Mouse (Mus musculus) hindbrain, embryonic 11.5 days (tissue): Measurements from ENCODE around the gene Washc4. TPM values are rescaled to one million over a fixed set of nuclear protein-coding genes. Genes with fewer than 3 reads are reported as not detected.

Source experiments
- polyA plus RNA-seq: library from polyadenylated mRNA; unstranded; fragments of >200 nt; fragmentation: Nextera tagmentation; extraction: Ambion mirVana; gene quantifications from 2 replicates; pipeline ENCODE4 v1.2.1, GENCODE M21; 2014

The Washc4 gene
- polyA plus RNA-seq, 1 experiment from 2014 or later = 40.5 TPM

Other genes with a start within 250 kb of the Washc4 start
- 0.90 and 1.4 TPM in 2 replicates for gene Slc41a2, start 205.9 kb upstream of the Washc4 start, polyA plus RNA-seq
- gene D10Wsu102e, start 183.5 kb upstream of the Washc4 start, polyA plus RNA-seq = 1.0 and 1.3 TPM in 2 replicates
- gene Aldh1l2, start 9.6 kb upstream of the Washc4 start, polyA plus RNA-seq = 7.2 and 8.7 TPM in 2 replicates
- 32.0 and 38.5 TPM in 2 replicates for gene Appl2, start 105.0 kb downstream of the Washc4 start, polyA plus RNA-seq
- 39.3 and 50.8 TPM in 2 replicates for gene 1500009L16Rik, start 179.1 kb downstream of the Washc4 start, polyA plus RNA-seq